Mouse (Mus musculus) bone marrow, adult 2 months (tissue): ENCODE measurements around the gene Plcxd3. TPM values are rescaled to one million over a fixed set of nuclear protein-coding genes. Genes with fewer than 3 reads are reported as not detected.
"Not testable (repeated sequence)": the region's sequence is repeated elsewhere in the genome, so short reads cannot be mapped to it uniquely, and the experiment has no call there.

Source experiments
- H3K27ac ChIP-seq: fragments of 200-500 bp; 2 replicates; pipeline ENCODE4 v1.5.1; 2012; ENCODE audit warnings: low read depth, mild to moderate bottlenecking, control low read depth, inconsistent platforms, low read length; ENCODE audit not compliant: control insufficient read depth, poor library complexity, insufficient read depth
- H3K4me1 ChIP-seq: fragments of 200-500 bp; 2 replicates; pipeline ENCODE4 v1.6.1; 2011; ENCODE audit warnings: low read length; ENCODE audit not compliant: control insufficient read depth, insufficient read depth
- H3K4me3 ChIP-seq: fragments of 200-500 bp; replicated peaks from 2 replicates; pipeline ENCODE3; 2011; ENCODE audit warnings: mild to moderate bottlenecking, low read depth, low read length, control low read depth; ENCODE audit not compliant: control insufficient read depth
- CTCF ChIP-seq: fragments of 200-500 bp; IDR thresholded peaks from 2 replicates; pipeline ENCODE4 v1.5.1; 2011; ENCODE audit warnings: low read length, control low read depth; ENCODE audit not compliant: control insufficient read depth, insufficient read depth
- POLR2A ChIP-seq: fragments of 200-500 bp; IDR thresholded peaks from 2 replicates; pipeline ENCODE4 v1.6.1; 2011; ENCODE audit warnings: low read depth, mild to moderate bottlenecking, control low read depth, low read length, borderline replicate concordance; ENCODE audit not compliant: control insufficient read depth
- WGBS: fragments of 180-500 bp; shearing (Covaris S2); methylation state at CpG from one replicate; pipeline ENCODE4 v1.1.7; 2018; 5-methylcytosine and 5-hydroxymethylcytosine counted together
- polyA plus RNA-seq: library from polyadenylated mRNA; stranded (reverse); fragments of >200 nt; gene quantifications from 2 replicates; pipeline ENCODE4 v1.2.4, GENCODE M21; 2011; ENCODE audit warnings: low replicate concordance; ENCODE audit not compliant: missing spikeins, insufficient read depth, insufficient read length

Plcxd3 gene
- polyA plus RNA-seq, 1 experiment, result not detected

GRCm38 (mm10) chr15:4503826-4504225 is 128.5 kb downstream of the Plcxd3 start:
- TF ChIP-seq POLR2A (no peak), CTCF (no peak)
- Histone ChIP-seq H3K27ac (no peak overlapping the region), H3K4me3 (no peak overlapping the region), H3K4me1 (no peaks in the 10 kb centered on the region)
- WGBS, result 67% methylated on average over 4 of the region's 4 CpGs

DNA sequence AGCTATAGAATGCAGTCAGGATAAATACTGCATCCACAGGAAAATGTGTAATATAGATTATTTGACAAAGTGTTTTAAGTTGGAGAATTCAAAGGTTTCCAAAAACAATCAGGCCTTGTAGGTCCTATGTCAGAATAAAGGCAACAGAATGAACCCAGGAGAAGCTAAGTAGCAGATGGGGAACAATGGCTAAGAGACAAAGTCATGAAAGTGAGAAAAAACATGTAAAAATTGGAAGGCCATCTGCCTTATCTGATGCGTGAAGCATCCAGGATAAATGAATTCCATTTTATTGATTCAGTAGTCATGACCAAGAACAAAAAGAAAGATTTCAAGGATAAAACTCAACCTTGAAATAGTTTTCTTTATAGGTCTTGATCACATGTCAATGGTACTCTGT is 139.4 kb downstream of the Plcxd3 start:
- 58% methylated on average over 1 of the region's 1 CpGs for WGBS
- no peak overlapping the region for H3K4me3 ChIP-seq
- TF ChIP-seq POLR2A (no peak), CTCF (no peak)

GRCm38 (mm10) chr15:4524598-4524997 is 149.3 kb downstream of the Plcxd3 start:
- 64% methylated on average over 3 of the region's 3 CpGs for WGBS
- Histone ChIP-seq H3K4me3 (no peak overlapping the region), H3K27ac (no peak overlapping the region), H3K4me1 (no peaks in the 10 kb centered on the region)
- TF ChIP-seq CTCF (no peak), POLR2A (no peak)

More for the DNA sequence above, 139.4 kb downstream of the Plcxd3 start:
- Histone ChIP-seq H3K4me1 (no peaks in the 10 kb centered on the region), H3K27ac (no peak overlapping the region)

DNA sequence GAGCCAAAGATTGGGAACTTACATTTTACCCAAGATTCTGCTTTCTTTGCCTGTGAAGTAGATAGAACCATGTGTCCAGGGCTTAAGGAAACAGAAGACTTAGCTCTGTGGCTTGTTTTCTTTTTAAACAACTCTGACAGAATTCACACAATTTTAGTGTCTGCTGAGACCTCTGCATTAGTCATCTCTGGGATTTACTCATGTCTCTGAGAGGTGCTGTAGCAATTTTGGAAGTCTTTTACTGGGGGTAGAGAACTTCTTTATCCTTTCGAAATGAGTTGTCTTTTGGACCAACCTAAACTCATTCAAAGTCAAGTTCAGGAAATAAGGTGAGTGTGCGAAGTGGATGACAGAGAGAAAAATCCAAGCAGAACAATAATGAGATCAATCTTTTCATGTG is 158.4 kb downstream of the Plcxd3 start:
- no peak overlapping the region for H3K4me3 ChIP-seq
- no peak overlapping the region for H3K27ac ChIP-seq
- TF ChIP-seq POLR2A, result no peak
- TF ChIP-seq CTCF, result no peak
- no peaks in the 10 kb centered on the region for H3K4me1 ChIP-seq
- 73% methylated on average over 2 of the region's 2 CpGs for WGBS

GRCm38 (mm10) chr15:4559121-4559520 is 183.8 kb downstream of the Plcxd3 start:
- WGBS, result 81% methylated on average over 5 of the region's 5 CpGs
- no peak overlapping the region for H3K4me3 ChIP-seq
- no peak overlapping the region for H3K27ac ChIP-seq
- no peak for TF ChIP-seq POLR2A
- no peak for TF ChIP-seq CTCF
- H3K4me1 ChIP-seq, result no peaks in the 10 kb centered on the region

DNA sequence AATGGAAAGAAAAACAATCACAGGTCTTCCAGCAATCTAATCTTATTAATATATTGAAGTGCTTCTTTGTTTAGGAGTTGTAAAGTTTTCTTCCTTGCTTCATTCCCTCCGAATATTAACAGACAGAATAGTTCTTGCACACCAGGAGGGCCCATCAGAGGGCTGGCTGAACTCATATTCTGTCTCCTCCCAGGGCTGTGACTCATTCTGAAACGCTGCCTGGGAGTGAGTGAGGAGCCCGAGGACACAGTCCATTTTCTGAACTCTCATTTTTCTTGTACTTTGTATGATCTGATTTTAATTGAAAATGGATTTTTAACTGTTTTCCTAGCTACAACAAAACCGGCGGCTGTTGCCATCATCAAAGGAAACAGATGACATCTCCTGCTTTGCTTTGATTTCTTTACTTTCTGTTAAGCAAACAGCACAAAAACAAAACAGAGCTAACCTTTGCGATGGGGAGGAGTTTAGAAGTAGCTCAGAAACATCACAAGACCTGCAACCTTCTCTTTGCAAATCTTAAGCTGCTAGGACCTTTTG is 186.2 kb downstream of the Plcxd3 start:
- Histone ChIP-seq H3K4me1 (no peaks in the 10 kb centered on the region), H3K4me3 (no peak overlapping the region), H3K27ac (no peak overlapping the region)
- TF ChIP-seq POLR2A (no peak), CTCF (no peak)
- 64% methylated on average over 6 of the region's 6 CpGs for WGBS

- H3K4me1 ChIP-seq, H3K27ac ChIP-seq, H3K4me3 ChIP-seq: not testable (repeated sequence)
- WGBS, result 92% methylated on average over 8 of the region's 8 CpGs
Observed at GRCm38 (mm10) chr15:4595521-4595920, 220.2 kb downstream of the Plcxd3 start.

- H3K27ac ChIP-seq, H3K4me3 ChIP-seq, H3K4me1 ChIP-seq: not testable (repeated sequence)
- WGBS, result 74% methylated on average over 8 of the region's 8 CpGs
Observed at GRCm38 (mm10) chr15:4598661-4599060, 223.4 kb downstream of the Plcxd3 start.

GRCm38 (mm10) chr15:4599331-4599730 is 224.0 kb downstream of the Plcxd3 start:
- not testable (repeated sequence) for H3K4me3 ChIP-seq, H3K27ac ChIP-seq, H3K4me1 ChIP-seq
- WGBS, result 84% methylated on average over 8 of the region's 8 CpGs
